Mouse (Mus musculus) thymus, adult 2 months (tissue): ENCODE data around the gene Col25a1. TPM values are rescaled to one million over a fixed set of nuclear protein-coding genes. Genes with fewer than 3 reads are reported as not detected.

ENCODE experiments used
- DNase-seq: peaks from one replicate; pipeline ENCODE4 v3.0.0; 2021
- H3K27ac ChIP-seq: fragments of 200-500 bp; 2 replicates; pipeline ENCODE4 v1.5.1; 2012; ENCODE audit warnings: low read length, control low read depth; ENCODE audit not compliant: control insufficient read depth, insufficient read depth
- H3K27me3 ChIP-seq: fragments of 200-500 bp; 2 replicates; pipeline ENCODE4 v1.6.1; 2012; ENCODE audit warnings: mild to moderate bottlenecking, low read length, moderate library complexity, mixed read lengths; ENCODE audit not compliant: control insufficient read depth, insufficient read depth
- H3K36me3 ChIP-seq: fragments of 200-500 bp; 2 replicates; pipeline ENCODE4 v1.6.1; 2012; ENCODE audit warnings: mild to moderate bottlenecking, low read length, moderate library complexity; ENCODE audit not compliant: control insufficient read depth, insufficient read depth
- H3K4me1 ChIP-seq: fragments of 200-500 bp; replicated peaks from 2 replicates; pipeline ENCODE4 v1.6.1; 2012; ENCODE audit warnings: low read length; ENCODE audit not compliant: control insufficient read depth, insufficient read depth
- H3K4me3 ChIP-seq: fragments of 200-500 bp; 2 replicates; pipeline ENCODE4 v1.5.1; 2012; ENCODE audit warnings: mild to moderate bottlenecking, low read length, control low read depth, moderate library complexity; ENCODE audit not compliant: control insufficient read depth, insufficient read depth
- CTCF ChIP-seq: fragments of 200-500 bp; IDR thresholded peaks from 2 replicates; pipeline ENCODE4 v1.5.1; 2012; ENCODE audit warnings: mild to moderate bottlenecking, control low read depth, low read length, moderate library complexity, borderline replicate concordance; ENCODE audit not compliant: control insufficient read depth, poor library complexity, insufficient read depth; ENCODE audit errors: extremely low read depth
- POLR2A ChIP-seq: fragments of 200-500 bp; IDR thresholded peaks from 2 replicates; pipeline ENCODE4 v1.6.1; 2012; ENCODE audit warnings: mild to moderate bottlenecking, low read length, control low read depth, moderate library complexity; ENCODE audit not compliant: control insufficient read depth, poor library complexity, insufficient read depth; ENCODE audit errors: extremely low read depth
- WGBS: fragments of 180-500 bp; shearing (Covaris S2); methylation state at CpG from one replicate; pipeline ENCODE4 v1.1.7; 2018; 5-methylcytosine and 5-hydroxymethylcytosine counted together
- polyA plus RNA-seq: library from polyadenylated mRNA; depleted of rRNA; stranded (reverse); fragments of >200 nt; gene quantifications from 2 replicates; pipeline ENCODE4 v1.2.3, GENCODE M21; 2012

The Col25a1 gene
- polyA plus RNA-seq, 1 experiment, result not detected

DNA sequence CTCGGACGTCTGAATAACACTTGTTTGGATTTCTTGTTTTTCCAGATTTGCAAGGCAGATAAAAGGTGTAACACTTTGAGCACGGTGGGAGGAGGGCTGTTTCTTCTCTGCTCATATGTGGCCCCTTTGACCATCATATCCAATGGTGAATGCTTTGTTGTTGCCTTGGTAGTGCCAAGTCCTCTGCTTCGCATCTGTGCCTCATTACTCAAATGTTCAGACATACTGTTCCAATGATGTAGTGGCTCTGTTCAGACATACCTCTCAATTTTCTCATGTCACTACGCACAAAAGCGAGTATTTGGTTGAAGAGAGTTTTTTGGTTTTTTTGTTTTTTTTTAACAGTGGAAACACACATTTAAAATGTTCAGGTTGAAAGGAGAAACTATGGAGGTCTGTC is 308.5 kb downstream of the Col25a1 start:
- no peaks in the 10 kb centered on the region for H3K27me3 ChIP-seq
- WGBS, result 95% methylated on average over 6 of the region's 6 CpGs
- DNase-seq, result no peak
- no peak overlapping the region for H3K4me3 ChIP-seq
- no peaks in the 10 kb centered on the region for H3K36me3 ChIP-seq
- TF ChIP-seq CTCF (no peak), POLR2A (no peak)
- H3K4me1 ChIP-seq, result no peaks in the 10 kb centered on the region
- no peak overlapping the region for H3K27ac ChIP-seq

DNA sequence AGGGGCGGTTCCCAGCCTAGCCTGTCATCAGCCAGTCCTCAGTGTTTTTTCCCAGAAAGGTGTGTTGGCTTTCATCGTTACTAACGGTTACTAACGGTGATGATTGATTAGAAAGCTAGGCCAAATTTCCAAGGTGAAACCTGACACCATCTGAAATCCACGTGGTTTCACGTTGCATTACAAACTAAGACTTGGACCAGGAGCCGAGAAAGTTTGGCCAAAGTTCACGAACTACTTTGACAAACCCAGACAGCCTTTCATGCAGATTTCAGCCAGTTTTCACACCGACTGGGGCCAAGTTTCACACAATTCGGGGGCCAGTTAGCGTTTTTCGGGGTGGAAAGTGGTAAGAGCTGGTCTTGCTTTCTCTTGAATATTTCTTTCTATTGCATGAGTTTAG is 309.4 kb downstream of the Col25a1 start:
- TF ChIP-seq CTCF, result no peak
- TF ChIP-seq POLR2A, result no peak
- WGBS, result 89% methylated on average over 12 of the region's 12 CpGs
- no peaks in the 10 kb centered on the region for H3K27me3 ChIP-seq
- H3K4me1 ChIP-seq, result no peaks in the 10 kb centered on the region
- DNase-seq, result no peak
- H3K36me3 ChIP-seq, result no peaks in the 10 kb centered on the region
- H3K4me3 ChIP-seq, result no peak overlapping the region
- H3K27ac ChIP-seq, result no peak overlapping the region

DNA sequence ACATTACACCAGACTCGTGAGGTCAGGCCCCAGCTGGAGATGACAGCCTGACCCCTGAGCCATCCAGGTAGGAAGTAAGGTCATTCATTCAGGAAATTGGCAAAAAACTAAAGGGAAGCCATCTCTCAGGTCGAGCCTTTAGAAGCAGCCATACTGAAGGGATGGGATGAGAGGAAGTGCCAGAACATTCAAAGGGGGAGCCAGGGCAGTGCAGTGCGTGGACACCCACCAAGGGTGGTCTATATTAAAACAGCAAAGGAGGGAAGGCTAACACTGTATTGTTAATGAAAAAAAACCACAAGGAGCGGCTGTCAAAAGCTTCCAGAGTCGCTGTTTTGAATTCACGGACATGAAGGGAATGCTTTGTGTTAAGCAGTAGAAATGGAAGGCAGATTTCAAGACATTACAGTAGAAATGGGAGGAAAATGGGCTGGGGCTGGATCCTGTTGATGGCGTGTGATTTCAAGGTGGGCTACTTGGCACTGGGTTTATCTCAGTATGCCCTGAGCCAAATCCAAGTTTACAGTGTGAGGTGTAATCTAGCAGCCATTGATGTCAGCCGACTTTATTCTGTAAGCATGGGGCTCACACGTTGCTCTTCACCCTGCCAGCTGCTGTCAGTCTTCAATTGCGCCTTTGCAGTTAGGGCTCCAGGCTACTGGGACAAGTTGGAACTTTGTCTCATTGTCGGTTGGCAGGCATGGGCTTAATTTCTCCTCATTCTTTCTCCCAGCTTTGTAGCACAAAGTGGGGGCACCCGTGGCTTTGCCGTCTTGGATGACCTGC is 312.7 kb downstream of the Col25a1 start:
- TF ChIP-seq POLR2A, result no peak
- TF ChIP-seq CTCF, result no peak
- WGBS, result 84% methylated on average over 13 of the region's 13 CpGs
- H3K27ac ChIP-seq, result no peak overlapping the region
- DNase-seq, result no peak
- no peaks in the 10 kb centered on the region for H3K27me3 ChIP-seq
- no peaks in the 10 kb centered on the region for H3K36me3 ChIP-seq
- H3K4me1 ChIP-seq, result no peaks in the 10 kb centered on the region
- no peak overlapping the region for H3K4me3 ChIP-seq

DNA sequence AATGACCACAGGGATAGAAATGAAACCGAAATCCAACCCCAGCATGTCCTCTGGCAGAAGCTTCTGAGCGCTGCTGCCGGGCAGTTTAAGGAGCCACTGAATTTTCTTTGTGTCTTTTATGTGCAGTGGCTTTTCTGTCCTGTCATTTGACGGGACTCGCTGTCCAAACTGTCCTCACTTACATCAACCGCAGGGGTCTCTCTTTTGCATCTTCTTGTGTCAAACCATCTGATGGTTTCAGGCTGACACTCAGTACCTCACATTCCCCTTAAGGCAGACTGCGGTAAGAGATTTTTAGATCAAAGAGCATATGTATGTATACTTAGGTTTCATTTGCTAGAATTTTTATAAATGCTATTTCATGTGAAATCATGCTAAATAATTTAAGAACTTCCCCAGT is 318.6 kb downstream of the Col25a1 start:
- no peaks in the 10 kb centered on the region for H3K36me3 ChIP-seq
- no peaks in the 10 kb centered on the region for H3K27me3 ChIP-seq
- TF ChIP-seq CTCF (no peak), POLR2A (no peak)
- no peak overlapping the region for H3K27ac ChIP-seq
- WGBS, result 91% methylated on average over 7 of the region's 7 CpGs
- DNase-seq, result no peak
- H3K4me3 ChIP-seq, result no peak overlapping the region
- no peaks in the 10 kb centered on the region for H3K4me1 ChIP-seq

DNA sequence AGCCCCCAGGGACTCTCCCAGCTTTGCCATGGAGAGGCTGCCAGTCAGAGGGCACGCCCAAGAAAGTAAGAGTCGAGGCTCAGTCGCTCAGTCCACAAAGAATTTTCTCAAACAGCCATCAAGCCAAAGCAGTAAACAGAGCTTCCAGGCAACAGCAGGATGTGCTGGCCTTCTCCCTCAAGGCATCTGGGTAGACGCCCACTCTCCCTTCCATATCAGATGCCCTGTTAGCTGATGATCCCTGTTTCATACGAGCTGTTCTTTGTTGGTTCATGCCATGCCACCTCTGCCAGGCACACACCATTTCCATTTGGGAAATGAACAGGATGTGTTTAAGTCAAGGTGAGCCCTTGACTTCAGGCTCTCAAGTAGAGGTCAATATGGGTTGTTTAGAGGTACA is 334.1 kb downstream of the Col25a1 start:
- no peak for DNase-seq
- H3K27ac ChIP-seq, result no peak overlapping the region
- no peak overlapping the region for H3K4me3 ChIP-seq
- TF ChIP-seq POLR2A (no peak), CTCF (no peak)
- 92% methylated on average over 5 of the region's 5 CpGs for WGBS
- H3K27me3 ChIP-seq, result no peaks in the 10 kb centered on the region
- no peaks in the 10 kb centered on the region for H3K36me3 ChIP-seq
- H3K4me1 ChIP-seq, result no peaks in the 10 kb centered on the region

DNA sequence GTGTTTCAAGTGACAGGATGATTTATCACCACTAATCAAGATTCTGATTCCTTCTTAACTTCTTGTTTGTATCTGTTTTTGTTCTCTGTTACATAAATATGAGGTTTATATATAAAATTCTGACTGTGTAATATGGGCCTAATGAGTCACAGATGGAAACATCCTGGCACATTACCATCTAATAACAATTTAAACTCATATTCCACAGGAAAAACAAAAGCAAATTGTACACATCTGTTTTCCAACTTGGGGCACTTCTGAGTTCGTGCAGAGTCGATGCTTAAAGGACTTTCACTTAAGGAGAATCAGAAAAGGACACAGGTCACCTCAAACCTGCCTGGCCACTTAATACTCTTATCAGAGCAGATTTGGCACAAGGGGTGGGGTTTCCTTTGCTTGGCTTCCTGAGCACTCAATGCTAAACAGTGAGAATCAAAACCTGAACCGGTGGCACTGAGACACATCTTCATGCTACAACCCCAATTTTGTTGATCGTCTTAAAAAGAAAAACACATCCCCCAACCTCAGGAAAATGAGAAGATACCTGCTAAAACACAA is 342.0 kb downstream of the Col25a1 start:
- Histone ChIP-seq H3K27ac (no peak overlapping the region), H3K36me3 (no peaks in the 10 kb centered on the region), H3K4me1 (no peaks in the 10 kb centered on the region), H3K4me3 (no peak overlapping the region), H3K27me3 (no peaks in the 10 kb centered on the region)
- DNase-seq, result no peak
- TF ChIP-seq CTCF (no peak), POLR2A (no peak)
- 60% methylated on average over 4 of the region's 4 CpGs for WGBS

DNA sequence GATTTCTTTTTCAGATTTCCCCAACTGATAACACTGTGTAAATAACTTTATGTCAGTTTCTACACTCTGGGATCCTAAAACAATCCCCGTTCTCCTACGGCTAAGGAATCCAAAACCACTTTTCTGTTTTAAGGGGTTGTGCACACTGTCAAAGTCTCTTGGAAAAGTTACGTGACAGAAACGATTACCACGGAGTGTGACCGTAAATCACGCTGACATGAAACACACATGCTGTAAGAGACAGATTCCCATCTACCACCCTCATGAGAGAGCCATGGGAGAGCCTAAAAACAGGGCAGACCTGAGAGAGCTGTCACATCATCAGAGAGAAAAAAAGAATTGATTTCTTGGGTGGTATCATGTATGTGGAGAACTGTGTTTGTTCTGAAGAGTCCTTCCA is 342.7 kb downstream of the Col25a1 start:
- H3K27me3 ChIP-seq, result no peaks in the 10 kb centered on the region

More for the DNA sequence above, 342.7 kb downstream of the Col25a1 start:
- H3K4me3 ChIP-seq, result no peak overlapping the region
- no peak for TF ChIP-seq POLR2A
- no peak for TF ChIP-seq CTCF
- H3K36me3 ChIP-seq, result no peaks in the 10 kb centered on the region
- H3K4me1 ChIP-seq, result no peaks in the 10 kb centered on the region
- 74% methylated on average over 7 of the region's 7 CpGs for WGBS
- H3K27ac ChIP-seq, result no peak overlapping the region
- no peak for DNase-seq
